Mouse (Mus musculus): ENCODE measurements at regions not wholly inside any gene's neighbourhood (a gene's known extent, or its start where the extent isn't known, plus 50 kb on each side); places are given as distances from the start of the nearest gene placed in this dataset.

DNA sequence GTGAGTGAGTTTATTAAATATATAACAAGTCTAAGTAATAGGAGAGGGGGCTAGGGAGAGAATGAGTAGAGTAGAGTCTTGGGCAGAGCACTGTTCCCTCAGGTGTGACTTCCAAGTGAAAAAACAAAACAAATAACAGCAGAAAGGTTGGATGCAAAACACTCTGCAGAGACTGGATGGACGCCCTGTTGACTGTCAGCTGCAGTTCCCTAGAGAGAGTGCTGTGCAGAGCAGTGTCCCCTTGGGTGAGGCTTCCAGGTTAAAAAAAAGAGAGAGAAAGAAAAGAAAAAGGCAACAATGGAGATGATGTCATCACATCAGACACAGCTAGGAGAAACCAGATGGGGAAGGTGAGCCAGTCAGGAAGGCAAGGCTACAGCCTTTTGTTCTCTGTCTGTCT lies 137.6 kb upstream of the Hmgn3 start:
- Histone ChIP-seq H3K27me3 (ENCODE audit: control insufficient read depth in 1 of 2, insufficient read depth in 2 of 2, low read length in 2 of 2) (no peaks in the 10 kb centered on the region), H3K79me2 (ENCODE audit: control insufficient read depth, insufficient read depth, low read length, poor library complexity) (no peaks in the 10 kb centered on the region), H3K9ac (ENCODE audit: control insufficient read depth, low read depth, low read length, poor library complexity, severe bottlenecking) (no peak overlapping the region), H3K36me3 (ENCODE audit: control insufficient read depth in 1 of 2, insufficient read depth in 2 of 2, low read length in 2 of 2) (no peaks in the 10 kb centered on the region), H3K4me3 (ENCODE audit: control insufficient read depth in 1 of 2, insufficient read depth in 1 of 2, low read depth in 2 of 2, low read length in 2 of 2) (no peak overlapping the region), H3K27ac (ENCODE audit: control insufficient read depth, low read depth, low read length) (no peak overlapping the region), H3K9me3 (replicated peaks; ENCODE audit: insufficient read depth, low read length) (no peaks in the 10 kb centered on the region), H3K4me1 (ENCODE audit: control insufficient read depth in 1 of 2, insufficient read depth in 2 of 2, low read length in 2 of 2) (no peaks in the 10 kb centered on the region)
- no peak for TF ChIP-seq ZKSCAN1 (IDR thresholded peaks at IDR 0.05; ENCODE audit: low read depth, low read length)
- TF ChIP-seq JUND (IDR thresholded peaks at IDR 0.05; ENCODE audit: low read depth, low read length) = no peak
- no peak for TF ChIP-seq RAD21 (IDR thresholded peaks at IDR 0.05; ENCODE audit: low read depth, low read length)
- no peak for TF ChIP-seq MAX (IDR thresholded peaks at IDR 0.05; ENCODE audit: low read length)
- no peak for TF ChIP-seq CHD1 (IDR thresholded peaks at IDR 0.05; ENCODE audit: low read depth, low read length)
- TF ChIP-seq ETS1 (IDR thresholded peaks at IDR 0.05; ENCODE audit: low read depth, low read length) = no peak
- TF ChIP-seq UBTF (IDR thresholded peaks at IDR 0.05; ENCODE audit: borderline replicate concordance, insufficient read depth, low read depth, low read length) = no peak
- no peak for TF ChIP-seq TAL1 (IDR thresholded peaks at IDR 0.05; ENCODE audit: low read length)
- no peak for TF ChIP-seq E2F4 (IDR thresholded peaks at IDR 0.05; ENCODE audit: borderline replicate concordance, low read depth, low read length)
- TF ChIP-seq BHLHE40 (IDR thresholded peaks at IDR 0.05; ENCODE audit: borderline replicate concordance, low read depth, low read length) = no peak
- no peak for TF ChIP-seq CTCF (IDR thresholded peaks at IDR 0.05 in 2 of 3, conservative IDR thresholded peaks at IDR 0.05 in 1 of 3; ENCODE audit: control insufficient read depth in 1 of 3, insufficient read depth in 1 of 3, low read depth in 2 of 3, low read length in 3 of 3, poor library complexity in 1 of 3, severe bottlenecking in 1 of 3)
- no peak for DNase-seq (ENCODE audit: low read depth, low spot score)

DNA sequence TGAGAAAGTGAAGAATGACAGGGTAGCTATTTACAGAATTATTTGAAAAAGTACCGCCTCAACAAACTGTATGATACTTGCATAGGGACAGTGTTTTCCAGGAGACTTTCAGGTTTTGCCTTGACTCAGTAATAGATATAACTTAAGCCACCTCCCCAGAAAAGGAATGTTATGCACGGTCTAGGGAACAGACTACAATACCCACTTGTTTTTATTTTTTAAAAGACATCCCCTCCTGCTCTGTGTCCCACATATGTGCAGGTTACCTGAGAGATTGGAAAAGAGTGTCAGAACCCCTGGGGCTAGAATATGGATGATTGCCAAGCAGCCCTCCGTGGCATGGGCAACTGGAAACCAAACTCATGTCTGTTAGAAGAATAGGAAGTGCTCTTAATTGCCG lies 137.2 kb upstream of the Hmgn3 start:
- TF ChIP-seq UBTF (IDR thresholded peaks at IDR 0.05; ENCODE audit: borderline replicate concordance, insufficient read depth, low read depth, low read length) (no peak), POLR2A (IDR thresholded peaks at IDR 0.05; ENCODE audit: control insufficient read depth in 1 of 2, insufficient read depth in 1 of 2, low read depth in 1 of 2, low read length in 2 of 2, poor library complexity in 1 of 2) (no peak), KAT2A (conservative IDR thresholded peaks at IDR 0.05; ENCODE audit: low read depth, low read length) (no peak), USF1 (IDR thresholded peaks at IDR 0.05; ENCODE audit: low read depth, low read length) (no peak), CHD2 (IDR thresholded peaks at IDR 0.05; ENCODE audit: low read length) (no peak), POLR2AphosphoS2 (IDR thresholded peaks at IDR 0.05; ENCODE audit: low read length) (no peak), GATA1 (IDR thresholded peaks at IDR 0.05; ENCODE audit: low read depth, low read length) (no peak), BHLHE40 (IDR thresholded peaks at IDR 0.05; ENCODE audit: borderline replicate concordance, low read depth, low read length) (no peak), NRF1 (IDR thresholded peaks at IDR 0.05; ENCODE audit: insufficient read depth, low read depth, low read length, poor library complexity, severe bottlenecking) (no peak), TCF12 (IDR thresholded peaks at IDR 0.05; ENCODE audit: low read depth, low read length) (no peak), NELFE (IDR thresholded peaks at IDR 0.05; ENCODE audit: low read depth, low read length) (no peak), ETS1 (IDR thresholded peaks at IDR 0.05; ENCODE audit: low read depth, low read length) (no peak), CHD1 (IDR thresholded peaks at IDR 0.05; ENCODE audit: low read depth, low read length) (no peak), EP300 (IDR thresholded peaks at IDR 0.05; ENCODE audit: low read depth in 1 of 2, low read length in 2 of 2) (no peak), TAL1 (IDR thresholded peaks at IDR 0.05; ENCODE audit: low read length) (no peak), MXI1 (IDR thresholded peaks at IDR 0.05; ENCODE audit: low read depth, low read length) (no peak)
- Histone ChIP-seq H3K27ac (ENCODE audit: control insufficient read depth, low read depth, low read length) (no peak overlapping the region), H3K4me3 (ENCODE audit: control insufficient read depth in 1 of 2, insufficient read depth in 1 of 2, low read depth in 2 of 2, low read length in 2 of 2) (no peak overlapping the region), H3K79me2 (ENCODE audit: control insufficient read depth, insufficient read depth, low read length, poor library complexity) (no peaks in the 10 kb centered on the region), H3K9ac (ENCODE audit: control insufficient read depth, low read depth, low read length, poor library complexity, severe bottlenecking) (no peak overlapping the region), H3K27me3 (ENCODE audit: control insufficient read depth in 1 of 2, insufficient read depth in 2 of 2, low read length in 2 of 2) (no peaks in the 10 kb centered on the region), H3K36me3 (ENCODE audit: control insufficient read depth in 1 of 2, insufficient read depth in 2 of 2, low read length in 2 of 2) (no peaks in the 10 kb centered on the region), H3K9me3 (replicated peaks; ENCODE audit: insufficient read depth, low read length) (no peaks in the 10 kb centered on the region), H3K4me1 (ENCODE audit: control insufficient read depth in 1 of 2, insufficient read depth in 2 of 2, low read length in 2 of 2) (no peaks in the 10 kb centered on the region)
- DNase-seq (ENCODE audit: low read depth, low spot score) = no peak
